20 mouse cellular contexts compared by ENCODE assay signal in genomic region chr10:21845601-21846282, GRCm38 (mm10).
"Had no signal": no experiment of that assay in that cellular context is flagged by ENCODE, and none has a peak within 500 bp of the region (broad histone marks: within the 10 kb centered on the region; RNA-seq: fewer than 3 reads in every experiment).

No protein-coding gene starts in this region.

- H3K4me1 ChIP-seq: kidney, embryonic 15.5 days; midbrain, embryonic 15.5 days; neural tube, embryonic 12.5 days; neural tube, embryonic 15.5 days; stomach, embryonic 15.5 days had no signal

- H3K36me3 ChIP-seq: kidney, embryonic 15.5 days; midbrain, embryonic 12.5 days; midbrain, embryonic 15.5 days; neural tube, embryonic 12.5 days; neural tube, embryonic 15.5 days; stomach, embryonic 15.5 days had no signal

- H3K27me3 ChIP-seq: kidney, embryonic 15.5 days; midbrain, embryonic 12.5 days; midbrain, embryonic 15.5 days; neural tube, embryonic 12.5 days; neural tube, embryonic 15.5 days; stomach, embryonic 15.5 days had no signal

- DNase-seq: kidney, adult 8-10 months; kidney, postnatal 10 days; kidney, postnatal 36 days; liver, postnatal 0 days; lung, embryonic 14.5 days; lung, postnatal 10 days; lung, postnatal 36 days; retina, postnatal 1 day; right cerebral cortex, postnatal 25 days; spleen, adult 18-20 months; thymus, adult 18-20 months; thymus, postnatal 36 days had no signal

- H3K4me2 ChIP-seq: kidney, embryonic 15.5 days; lung, embryonic 14.5 days; midbrain, embryonic 12.5 days; midbrain, embryonic 15.5 days; neural tube, embryonic 12.5 days; neural tube, embryonic 15.5 days; stomach, embryonic 15.5 days had no signal

- H3K27ac ChIP-seq: kidney, embryonic 15.5 days; liver, embryonic 14.5 days; midbrain, embryonic 12.5 days; midbrain, embryonic 15.5 days; neural tube, embryonic 12.5 days; neural tube, embryonic 15.5 days had no signal

- H3K4me3 ChIP-seq: kidney, embryonic 15.5 days; midbrain, embryonic 12.5 days; midbrain, embryonic 15.5 days; neural tube, embryonic 12.5 days; neural tube, embryonic 15.5 days; stomach, embryonic 15.5 days had no signal

- ATAC-seq: intestine, postnatal 0 days; liver, postnatal 0 days; midbrain, embryonic 15.5 days had no signal

- H3K9me3 ChIP-seq: kidney, embryonic 15.5 days; midbrain, embryonic 12.5 days; midbrain, embryonic 15.5 days; neural tube, embryonic 12.5 days; neural tube, embryonic 15.5 days; stomach, embryonic 15.5 days had no signal

- H3K9ac ChIP-seq: kidney, embryonic 15.5 days; liver, embryonic 14.5 days; liver, postnatal 0 days; lung, embryonic 14.5 days; midbrain, embryonic 12.5 days; midbrain, embryonic 15.5 days; neural tube, embryonic 12.5 days; neural tube, embryonic 15.5 days; stomach, embryonic 15.5 days had no signal
